Mouse (Mus musculus): Measurements from ENCODE around the gene Lin7c.

The Lin7c gene

DNA sequence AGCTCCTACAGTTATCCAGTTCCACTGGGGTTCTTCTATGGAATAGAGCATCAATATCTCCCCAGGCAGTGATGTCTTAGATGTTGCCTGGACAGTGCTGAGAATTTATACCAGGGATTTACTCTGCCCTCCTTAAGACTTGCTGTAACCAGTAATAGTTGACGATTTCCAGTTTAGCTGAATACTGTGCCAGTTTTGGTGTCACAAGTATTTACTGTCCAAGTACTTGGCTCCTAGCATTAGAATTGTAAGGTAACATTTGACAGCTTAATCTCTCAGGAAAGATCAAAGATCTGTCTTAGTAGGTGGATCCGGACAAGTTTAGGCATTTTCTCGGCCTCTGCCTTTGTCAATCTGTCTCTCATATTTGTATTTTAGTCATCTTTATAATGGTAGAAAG is 32.4 kb downstream of the Lin7c start:
- DNase-seq (ENCODE audit: low read depth, low spot score): no peak
- no peaks in the 10 kb centered on the region; the same call in 1 of the 2 replicates for H3K27me3 ChIP-seq (ENCODE audit: control insufficient read depth, insufficient read depth, low read length, poor library complexity, severe bottlenecking)
- H3K36me3 ChIP-seq (ENCODE audit: control insufficient read depth, insufficient read depth, low read length, poor library complexity, severe bottlenecking): no peaks in the 10 kb centered on the region

DNA sequence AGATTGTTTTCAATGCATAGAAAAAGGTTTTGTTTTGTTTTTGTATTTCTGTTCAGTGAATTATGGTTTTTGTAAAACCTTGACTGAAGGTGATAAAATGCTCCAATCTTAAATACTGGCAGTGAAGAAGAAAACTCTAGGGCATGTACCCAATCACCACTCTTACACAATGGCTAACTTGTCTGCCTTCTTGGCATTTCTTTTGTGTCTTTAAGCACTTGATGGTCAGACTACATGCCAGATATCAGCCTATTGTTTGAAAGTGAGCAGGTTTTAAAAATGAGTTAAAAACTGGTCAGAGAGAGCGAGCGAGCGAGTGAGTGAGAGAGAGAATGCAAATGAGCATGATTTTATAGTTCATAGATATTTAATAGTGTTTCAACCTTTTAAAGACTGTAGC is 33.3 kb downstream of the Lin7c start:
- Histone ChIP-seq H3K27me3 (ENCODE audit: control insufficient read depth, insufficient read depth, low read length, poor library complexity, severe bottlenecking) (no peaks in the 10 kb centered on the region), H3K36me3 (ENCODE audit: control insufficient read depth, insufficient read depth, low read length, poor library complexity, severe bottlenecking) (no peaks in the 10 kb centered on the region)
- DNase-seq (ENCODE audit: low read depth, low spot score): no peak

DNA sequence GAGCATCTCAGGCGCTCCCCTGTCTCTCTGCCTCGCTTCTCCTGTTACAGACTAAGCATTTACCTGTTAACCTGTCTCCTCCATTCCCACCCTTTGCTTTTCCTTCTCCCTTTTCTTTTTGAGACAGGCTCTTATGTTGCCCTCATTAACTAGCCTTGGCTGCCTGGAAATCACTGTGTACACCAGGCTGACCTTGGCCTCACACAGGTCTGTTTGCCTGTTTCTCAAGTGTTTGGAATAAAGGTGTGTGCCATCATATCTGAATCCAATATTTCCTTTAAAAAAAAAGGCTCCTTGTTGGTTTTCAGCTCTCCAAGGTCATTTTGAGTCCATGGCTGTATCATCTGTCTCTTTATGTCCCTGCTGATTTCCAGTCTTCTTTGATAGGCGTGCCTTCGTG is 36.3 kb downstream of the Lin7c start:
- no peak for DNase-seq (ENCODE audit: low read depth, low spot score)
- Histone ChIP-seq H3K27me3 (ENCODE audit: control insufficient read depth, insufficient read depth, low read length, poor library complexity, severe bottlenecking) (no peaks in the 10 kb centered on the region), H3K36me3 (ENCODE audit: control insufficient read depth, insufficient read depth, low read length, poor library complexity, severe bottlenecking) (no peaks in the 10 kb centered on the region)

DNA sequence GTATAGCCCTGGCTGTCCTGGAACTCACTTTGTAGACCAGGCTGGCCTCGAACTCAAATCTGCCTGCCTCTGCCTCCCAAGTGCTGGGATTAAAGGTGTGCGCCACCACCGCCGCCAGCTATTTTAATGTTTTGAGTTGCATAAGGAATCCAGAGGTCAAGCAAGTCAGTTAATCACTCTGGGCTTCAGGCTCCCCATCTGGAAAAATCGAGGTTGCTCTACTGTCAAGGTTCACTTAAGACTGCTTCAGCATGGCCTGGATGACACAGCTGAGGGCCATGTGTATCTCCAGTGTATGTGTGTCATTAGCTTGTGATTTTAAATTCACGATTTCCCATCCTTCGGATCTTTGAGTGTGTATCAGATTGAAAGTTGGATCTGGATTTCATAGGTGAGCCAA is 36.8 kb downstream of the Lin7c start:
- H3K27me3 ChIP-seq (ENCODE audit: control insufficient read depth, insufficient read depth, low read length, poor library complexity, severe bottlenecking): no peaks in the 10 kb centered on the region
- DNase-seq (ENCODE audit: low read depth, low spot score): no peak
- H3K36me3 ChIP-seq (ENCODE audit: control insufficient read depth, insufficient read depth, low read length, poor library complexity, severe bottlenecking): no peaks in the 10 kb centered on the region

DNA sequence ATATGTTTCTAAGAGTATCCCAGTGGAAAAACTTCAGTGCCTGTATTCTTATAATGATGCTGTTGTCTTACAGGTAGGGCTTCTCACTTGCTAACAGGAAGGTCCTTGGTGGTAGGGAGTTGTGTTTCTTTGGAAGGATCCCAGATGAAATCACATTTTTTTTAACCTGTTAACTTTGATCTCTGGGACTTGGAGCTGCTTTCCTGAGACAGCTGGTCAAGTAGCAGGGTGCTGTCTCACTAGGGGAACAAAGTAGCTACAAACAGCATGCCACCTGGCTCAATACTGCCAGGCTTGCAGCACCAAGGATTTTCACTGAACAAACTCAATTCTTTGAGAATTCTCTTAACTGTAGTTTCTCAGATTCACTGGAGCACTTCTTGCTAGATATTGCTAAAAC is 37.2 kb downstream of the Lin7c start:
- no peaks in the 10 kb centered on the region for H3K27me3 ChIP-seq (ENCODE audit: control insufficient read depth, insufficient read depth, low read length, poor library complexity, severe bottlenecking)
- H3K36me3 ChIP-seq (ENCODE audit: control insufficient read depth, insufficient read depth, low read length, poor library complexity, severe bottlenecking): no peaks in the 10 kb centered on the region
- no peak for DNase-seq (ENCODE audit: low read depth, low spot score)

DNA sequence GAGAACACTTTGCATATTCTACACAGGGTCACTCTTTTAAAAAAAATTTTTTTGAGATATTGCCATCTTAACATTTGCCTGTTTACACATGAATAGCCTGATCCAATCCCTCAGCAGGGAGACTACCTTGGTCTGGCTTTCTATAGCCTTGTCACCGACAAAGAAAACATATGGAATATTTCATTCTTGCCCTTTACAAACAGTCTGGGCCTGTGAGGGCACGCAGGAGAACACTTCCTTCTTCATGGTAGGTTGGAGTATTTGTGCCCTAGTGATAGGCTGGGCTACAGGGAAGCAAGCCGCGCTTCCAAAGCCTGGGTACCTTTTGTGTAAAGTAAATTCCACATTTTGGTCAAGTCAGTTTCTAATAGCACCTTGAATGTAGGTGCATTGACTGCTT is 38.1 kb downstream of the Lin7c start:
- DNase-seq (ENCODE audit: low read depth, low spot score): no peak
- no peaks in the 10 kb centered on the region for H3K27me3 ChIP-seq (ENCODE audit: control insufficient read depth, insufficient read depth, low read length, poor library complexity, severe bottlenecking)
- no peaks in the 10 kb centered on the region for H3K36me3 ChIP-seq (ENCODE audit: control insufficient read depth, insufficient read depth, low read length, poor library complexity, severe bottlenecking)

DNA sequence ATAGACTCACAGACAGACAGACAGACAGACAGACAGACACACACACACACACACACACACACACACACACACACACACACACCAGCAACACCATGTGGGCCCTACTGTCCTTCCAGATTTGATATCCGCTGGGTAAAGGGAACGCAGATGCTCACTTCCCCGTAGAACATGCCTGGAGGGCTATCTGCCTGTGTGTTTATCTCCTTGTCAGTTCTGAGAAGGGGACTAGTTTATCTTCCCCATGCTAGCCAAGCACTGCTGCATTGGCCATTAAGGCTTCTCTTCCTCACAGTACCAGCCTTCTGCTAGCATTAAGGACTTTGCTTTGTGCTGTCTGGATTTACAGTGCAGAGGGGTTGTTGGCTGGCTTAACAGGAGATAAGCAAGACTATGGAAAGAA is 38.6 kb downstream of the Lin7c start:
- Histone ChIP-seq H3K36me3 (ENCODE audit: control insufficient read depth, insufficient read depth, low read length, poor library complexity, severe bottlenecking) (no peaks in the 10 kb centered on the region), H3K27me3 (ENCODE audit: control insufficient read depth, insufficient read depth, low read length, poor library complexity, severe bottlenecking) (no peaks in the 10 kb centered on the region)
- DNase-seq (ENCODE audit: low read depth, low spot score): no peak

DNA sequence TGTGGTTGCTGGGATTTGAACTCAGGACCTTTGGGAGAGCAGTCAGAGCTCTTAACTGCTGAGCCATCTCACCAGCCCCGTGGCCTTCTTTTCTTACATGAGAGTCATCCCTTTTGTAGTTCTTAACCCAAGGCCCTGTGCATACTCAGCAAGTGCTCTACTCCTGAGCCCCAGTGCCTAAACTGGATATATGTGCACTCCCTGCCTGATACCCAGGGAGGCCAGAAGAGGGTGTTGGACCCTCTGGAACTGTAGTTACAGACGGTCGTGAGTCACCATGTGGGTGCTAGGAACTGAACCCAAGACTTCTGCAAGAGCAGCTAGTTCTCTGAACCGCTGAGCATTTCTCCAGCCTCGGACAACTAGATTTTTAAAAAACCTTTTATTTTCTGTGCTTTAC is 39.7 kb downstream of the Lin7c start:
- no peak for DNase-seq (ENCODE audit: low read depth, low spot score)

DNA sequence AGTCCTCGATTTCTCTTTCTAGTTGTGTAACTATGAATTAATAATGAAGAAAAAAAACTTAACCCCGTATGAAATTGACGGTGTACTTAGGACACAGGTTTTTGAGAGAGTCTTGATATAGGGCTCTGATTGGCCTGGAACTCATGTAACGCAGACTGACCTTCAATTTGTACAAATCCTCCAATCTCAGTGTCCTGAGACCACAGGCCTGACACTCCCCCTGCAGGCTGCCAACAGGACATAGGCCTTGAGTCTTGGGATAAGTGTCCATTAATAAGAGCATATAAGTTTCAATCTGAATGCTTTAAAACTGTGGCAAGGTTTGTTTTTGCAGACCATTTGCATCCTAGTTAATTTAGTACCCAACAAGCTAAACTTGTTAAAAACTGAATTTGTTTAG is 40.1 kb downstream of the Lin7c start:
- DNase-seq (ENCODE audit: low read depth, low spot score): no peak
- Histone ChIP-seq H3K27me3 (ENCODE audit: control insufficient read depth, insufficient read depth, low read length, poor library complexity, severe bottlenecking) (no peaks in the 10 kb centered on the region), H3K36me3 (ENCODE audit: control insufficient read depth, insufficient read depth, low read length, poor library complexity, severe bottlenecking) (no peaks in the 10 kb centered on the region)

More for the DNA sequence above, 39.7 kb downstream of the Lin7c start:
- H3K36me3 ChIP-seq (ENCODE audit: control insufficient read depth, insufficient read depth, low read length, poor library complexity, severe bottlenecking): no peaks in the 10 kb centered on the region
- no peaks in the 10 kb centered on the region for H3K27me3 ChIP-seq (ENCODE audit: control insufficient read depth, insufficient read depth, low read length, poor library complexity, severe bottlenecking)

DNA sequence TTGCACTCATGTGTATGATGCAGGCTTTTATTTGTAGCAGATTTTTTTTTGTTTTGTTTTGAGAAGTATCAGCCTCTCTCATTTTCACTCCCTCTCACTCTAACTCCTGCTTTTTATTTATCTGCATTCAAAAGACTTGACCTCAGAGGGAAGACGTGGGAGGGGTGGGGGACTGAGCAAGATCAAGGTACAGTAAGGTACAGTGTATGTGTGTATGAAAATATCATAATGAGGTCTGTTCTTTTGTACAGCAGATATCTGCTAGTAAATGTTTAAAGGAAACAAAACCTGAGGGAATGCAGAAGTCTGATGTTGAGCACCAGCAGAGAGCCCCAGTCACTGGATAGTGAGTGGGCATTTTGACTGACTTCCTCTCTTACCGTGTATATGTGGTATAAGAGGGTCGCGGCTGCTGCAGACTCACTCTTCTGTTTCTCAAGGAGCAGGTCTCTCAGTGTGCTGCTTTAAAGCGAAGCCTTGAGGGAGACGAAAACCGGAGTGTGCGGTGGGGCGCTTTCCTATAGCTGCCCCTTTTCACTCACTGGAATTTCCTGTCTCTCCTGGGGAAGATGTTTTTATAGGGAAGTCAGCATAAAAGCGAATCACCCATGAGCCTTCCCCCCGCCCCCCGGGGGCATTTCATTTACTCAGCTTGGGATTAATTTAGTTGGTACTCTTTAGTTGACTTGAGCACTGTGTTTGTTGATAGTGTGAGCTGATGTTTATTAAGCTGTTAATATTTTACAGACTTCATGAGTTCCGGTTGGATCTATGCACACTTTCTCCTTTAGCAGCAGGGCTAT is 41.5 kb downstream of the Lin7c start:
- no peak for DNase-seq (ENCODE audit: low read depth, low spot score)
- H3K27me3 ChIP-seq (ENCODE audit: control insufficient read depth, insufficient read depth, low read length, poor library complexity, severe bottlenecking): no peaks in the 10 kb centered on the region

DNA sequence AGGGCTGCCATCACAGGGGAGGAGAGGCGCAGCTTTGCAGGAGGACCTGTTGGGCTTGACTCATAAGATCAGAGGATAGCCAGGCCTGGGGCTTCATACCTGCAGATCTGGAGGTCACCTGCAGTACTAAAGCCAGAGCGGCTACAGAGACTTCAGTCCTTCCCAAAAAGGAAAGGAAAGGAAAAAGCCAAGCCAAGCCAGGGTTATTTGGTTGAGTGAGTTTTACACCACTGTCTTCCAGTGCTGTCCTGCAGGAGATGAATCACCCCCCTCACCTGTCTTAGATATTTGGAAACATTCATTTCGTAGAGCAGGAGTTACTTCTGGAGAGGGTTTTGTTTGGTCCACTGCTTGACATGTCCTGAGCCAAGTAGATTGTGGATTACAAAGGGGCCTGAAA is 42.5 kb downstream of the Lin7c start:
- no peaks in the 10 kb centered on the region for H3K36me3 ChIP-seq (ENCODE audit: control insufficient read depth, insufficient read depth, low read length, poor library complexity, severe bottlenecking)
- H3K27me3 ChIP-seq (ENCODE audit: control insufficient read depth, insufficient read depth, low read length, poor library complexity, severe bottlenecking): no peaks in the 10 kb centered on the region
- no peak for DNase-seq (ENCODE audit: low read depth, low spot score)

More for the DNA sequence above, 41.5 kb downstream of the Lin7c start:
- H3K36me3 ChIP-seq (ENCODE audit: control insufficient read depth, insufficient read depth, low read length, poor library complexity, severe bottlenecking): no peaks in the 10 kb centered on the region

DNA sequence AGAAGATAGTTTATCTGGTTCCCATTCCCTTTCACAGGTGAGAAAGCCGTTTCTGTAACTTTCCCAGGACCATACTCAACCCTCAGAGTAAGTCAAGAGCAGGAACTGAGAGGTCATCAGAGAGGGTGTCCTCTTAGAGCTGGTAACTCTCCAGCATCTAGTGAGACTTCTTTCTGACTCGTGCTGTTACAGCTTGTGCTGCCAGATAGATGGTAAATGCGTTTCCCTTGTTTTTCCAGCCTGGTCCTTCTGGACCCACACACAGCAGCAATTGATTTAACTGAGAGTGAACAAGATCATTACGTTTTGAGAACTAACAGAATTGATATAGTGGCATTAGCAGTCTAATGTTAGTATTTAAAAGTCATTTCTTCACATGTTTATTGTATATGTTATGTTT is 43.4 kb downstream of the Lin7c start:
- Histone ChIP-seq H3K36me3 (ENCODE audit: control insufficient read depth, insufficient read depth, low read length, poor library complexity, severe bottlenecking) (no peaks in the 10 kb centered on the region), H3K27me3 (ENCODE audit: control insufficient read depth, insufficient read depth, low read length, poor library complexity, severe bottlenecking) (no peaks in the 10 kb centered on the region)
- DNase-seq (ENCODE audit: low read depth, low spot score): no peak

DNA sequence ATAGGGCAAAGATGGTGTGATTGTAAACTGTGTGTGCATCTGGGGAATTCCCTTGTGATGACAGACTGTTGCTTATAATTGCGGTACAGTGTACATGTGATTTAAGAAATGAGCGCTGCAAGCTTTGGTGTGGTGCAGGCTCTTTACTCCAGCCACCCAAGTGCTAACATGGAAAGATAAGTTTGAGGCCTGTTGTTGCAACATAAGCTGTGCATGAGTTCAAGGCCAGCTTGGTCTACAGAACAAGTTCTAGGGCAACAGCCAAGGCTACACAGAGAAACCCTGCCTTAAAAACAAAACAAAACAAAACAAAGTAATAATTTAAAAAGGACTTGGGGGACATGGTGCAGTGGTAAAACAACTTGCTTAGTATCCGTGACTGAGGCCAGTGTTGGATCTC is 44.5 kb downstream of the Lin7c start:
- Histone ChIP-seq H3K36me3 (ENCODE audit: control insufficient read depth, insufficient read depth, low read length, poor library complexity, severe bottlenecking) (no peaks in the 10 kb centered on the region), H3K27me3 (ENCODE audit: control insufficient read depth, insufficient read depth, low read length, poor library complexity, severe bottlenecking) (no peaks in the 10 kb centered on the region)
- no peak for DNase-seq (ENCODE audit: low read depth, low spot score)

DNA sequence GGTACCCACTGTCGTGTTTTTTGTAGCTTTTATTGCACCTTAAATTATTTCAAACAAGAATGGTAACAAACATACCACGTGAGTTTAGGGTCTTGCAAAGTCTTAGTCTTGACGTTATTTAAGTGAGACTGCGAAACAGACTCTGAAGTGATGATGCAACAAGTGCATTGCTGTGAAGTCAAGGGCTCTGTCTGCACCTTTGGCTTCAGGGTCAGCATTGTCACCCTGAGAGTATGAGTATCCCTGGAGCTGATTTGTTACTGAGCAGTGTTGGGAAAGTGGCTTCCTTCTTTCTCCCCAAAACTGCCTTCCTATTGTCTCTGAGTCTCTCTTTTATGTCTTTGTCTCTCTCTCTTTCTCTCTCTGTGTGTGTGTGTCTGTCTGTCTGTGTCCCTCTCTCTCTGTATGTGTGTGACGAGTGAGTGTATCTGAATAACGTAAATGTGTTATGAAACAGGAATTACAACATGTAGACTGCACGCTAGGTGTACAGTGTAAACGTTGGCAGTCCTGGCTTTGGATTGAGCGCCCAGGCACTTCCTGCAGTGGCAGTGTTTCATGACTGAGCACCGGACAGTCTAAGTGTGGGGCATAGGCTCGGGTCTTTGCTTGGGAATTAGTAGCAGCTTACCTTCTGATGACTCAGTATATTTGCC is 45.2 kb downstream of the Lin7c start:
- H3K27me3 ChIP-seq (ENCODE audit: control insufficient read depth, insufficient read depth, low read length, poor library complexity, severe bottlenecking): no peaks in the 10 kb centered on the region
- no peak for DNase-seq (ENCODE audit: low read depth, low spot score)

DNA sequence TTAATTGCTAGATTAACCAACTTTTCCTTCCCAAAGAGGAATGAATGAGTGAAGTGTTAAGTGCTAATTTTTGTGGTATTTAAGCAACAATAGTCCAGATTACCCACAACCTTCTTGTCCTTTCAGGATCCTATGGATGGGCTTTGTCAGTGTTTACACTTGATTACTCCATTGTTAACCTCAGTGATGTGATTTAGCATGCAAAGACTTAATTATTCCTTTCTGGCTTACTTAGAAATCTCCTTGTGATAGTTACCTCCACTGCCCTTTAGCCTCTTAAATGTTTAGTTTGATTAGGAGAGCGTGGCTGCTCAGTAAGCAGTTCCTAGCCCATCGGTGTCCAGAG is 45.7 kb downstream of the Lin7c start:
- H3K36me3 ChIP-seq (ENCODE audit: control insufficient read depth, insufficient read depth, low read length, poor library complexity, severe bottlenecking): no peaks in the 10 kb centered on the region
- no peak for DNase-seq (ENCODE audit: low read depth, low spot score)
- no peaks in the 10 kb centered on the region for H3K27me3 ChIP-seq (ENCODE audit: control insufficient read depth, insufficient read depth, low read length, poor library complexity, severe bottlenecking)

More for the DNA sequence above, 45.2 kb downstream of the Lin7c start:
- no peaks in the 10 kb centered on the region for H3K36me3 ChIP-seq (ENCODE audit: control insufficient read depth, insufficient read depth, low read length, poor library complexity, severe bottlenecking)

All from splenic B cell, adult 2 months (primary cell).